Mouse (Mus musculus) CH12.LX (cell line): Measurements from ENCODE around the gene Sgk2. TPM values are rescaled to one million over a fixed set of nuclear protein-coding genes. Genes with fewer than 3 reads are reported as not detected.
A peak's percentile ranks its signal among the peaks of the same experiment; 100 is the strongest.

Experiments used
- DNase-seq: peaks from one replicate; pipeline ENCODE4 v3.0.0-alpha.2; 2013; ENCODE audit errors: extremely low read depth
- H3K27ac ChIP-seq: 2 replicates; pipeline ENCODE4 v1.5.1; 2012; ENCODE audit warnings: low read depth, mild to moderate bottlenecking, control low read depth, moderate library complexity; ENCODE audit not compliant: insufficient read depth
- H3K27me3 ChIP-seq: replicated peaks from 2 replicates; pipeline ENCODE3; 2012; ENCODE audit warnings: inconsistent platforms
- H3K36me3 ChIP-seq, 2 experiments: replicated peaks in 1 of 2; 2 replicates each; pipeline versions ENCODE3 to v1.6.1; 2012; ENCODE audit warnings: inconsistent platforms in 1 of 2, low read length in 1 of 2, mild to moderate bottlenecking in 1 of 2, mixed read lengths in 1 of 2, moderate library complexity in 1 of 2; ENCODE audit not compliant: control insufficient read depth in 1 of 2, insufficient read depth in 1 of 2
- H3K4me1 ChIP-seq, 2 experiments: 2 replicates each; pipeline ENCODE4 v1.6.1; 2012; ENCODE audit warnings: inconsistent platforms in 1 of 2, moderate library complexity in 1 of 2; ENCODE audit not compliant: insufficient read depth in 2 of 2, control insufficient read depth in 1 of 2
- H3K4me2 ChIP-seq: 2 replicates; pipeline ENCODE4 v1.6.1; 2012; ENCODE audit warnings: low read depth, mild to moderate bottlenecking, control low read depth; ENCODE audit not compliant: poor library complexity, insufficient read depth, severe bottlenecking
- H3K4me3 ChIP-seq, 3 experiments: fragments of 150-350 bp in 1 of 3; sonication (generic) in 1 of 3; replicated peaks in 1 of 3; 2 replicates each; pipeline versions ENCODE3 to v1.5.1; 2011 to 2012; ENCODE audit warnings: low read depth in 2 of 3, low read length in 2 of 3, mild to moderate bottlenecking in 2 of 3, moderate library complexity in 2 of 3, control low read depth in 1 of 3, improper control_type of control experiment in 1 of 3, inconsistent platforms in 1 of 3, mixed read lengths in 1 of 3; ENCODE audit not compliant: poor library complexity in 1 of 3
- H3K79me2 ChIP-seq: replicated peaks from 2 replicates; pipeline ENCODE4 v1.6.1; 2012; ENCODE audit warnings: mild to moderate bottlenecking, moderate library complexity; ENCODE audit not compliant: control insufficient read depth, poor library complexity, insufficient read depth, severe bottlenecking; ENCODE audit errors: extremely low read depth
- H3K9ac ChIP-seq: 2 replicates; pipeline ENCODE4 v1.6.1; 2012; ENCODE audit warnings: low read depth, mild to moderate bottlenecking, control low read depth, moderate library complexity; ENCODE audit not compliant: insufficient read depth
- H3K9me3 ChIP-seq: replicated peaks from 2 replicates; pipeline ENCODE3; 2012; ENCODE audit warnings: low read length, inconsistent platforms, mixed read lengths
- BHLHE40 ChIP-seq: IDR thresholded peaks from 2 replicates; pipeline ENCODE4 v1.6.1; 2011; ENCODE audit warnings: mild to moderate bottlenecking, low read depth, low read length, improper control_type of control experiment
- CHD1 ChIP-seq: IDR thresholded peaks from 2 replicates; pipeline ENCODE4 v1.6.1; 2012; ENCODE audit warnings: low read depth, low read length, improper control_type of control experiment, inconsistent platforms
- CHD2 ChIP-seq: IDR thresholded peaks from 2 replicates; pipeline ENCODE4 v1.6.1; 2011; ENCODE audit warnings: low read length, improper control_type of control experiment
- CTCF ChIP-seq, 2 experiments: IDR thresholded peaks in 1 of 2; conservative IDR thresholded peaks in 1 of 2; 2 replicates each; pipeline ENCODE4 v1.5.1; 2011 to 2012; ENCODE audit warnings: low read depth in 2 of 2, low read length in 2 of 2, improper control_type of control experiment in 1 of 2, inconsistent platforms in 1 of 2, mild to moderate bottlenecking in 1 of 2, moderate library complexity in 1 of 2
- E2F4 ChIP-seq: IDR thresholded peaks from 2 replicates; pipeline ENCODE4 v1.6.1; 2011; ENCODE audit warnings: low read depth, low read length, improper control_type of control experiment; ENCODE audit not compliant: insufficient replicate concordance
- ELF1 ChIP-seq: IDR thresholded peaks from 2 replicates; pipeline ENCODE4 v1.6.1; 2014; ENCODE audit warnings: low read depth, mild to moderate bottlenecking, inconsistent platforms, low read length, improper control_type of control experiment
- EP300 ChIP-seq: IDR thresholded peaks from 2 replicates; pipeline ENCODE4 v1.6.1; 2011; ENCODE audit warnings: low read length, improper control_type of control experiment
- ETS1 ChIP-seq: conservative IDR thresholded peaks from 2 replicates; pipeline ENCODE4 v1.6.1; 2012; ENCODE audit warnings: low read depth, mild to moderate bottlenecking, inconsistent platforms, low read length, improper control_type of control experiment, moderate library complexity
- GABPA ChIP-seq: IDR thresholded peaks from 2 replicates; pipeline ENCODE4 v1.6.1; 2012; ENCODE audit warnings: low read depth, low read length, improper control_type of control experiment, inconsistent platforms; ENCODE audit not compliant: insufficient replicate concordance
- HCFC1 ChIP-seq: IDR thresholded peaks from 2 replicates; pipeline ENCODE4 v1.6.1; 2012; ENCODE audit warnings: low read depth, mild to moderate bottlenecking, inconsistent platforms, low read length, improper control_type of control experiment
- IRF4 ChIP-seq: IDR thresholded peaks from 2 replicates; pipeline ENCODE4 v1.6.1; 2014; ENCODE audit warnings: low read depth, mild to moderate bottlenecking, inconsistent platforms, low read length, improper control_type of control experiment
- JUN ChIP-seq: IDR thresholded peaks from 2 replicates; pipeline ENCODE4 v1.6.1; 2011; ENCODE audit warnings: low read depth, mild to moderate bottlenecking, low read length, improper control_type of control experiment, moderate library complexity; ENCODE audit not compliant: insufficient read depth
- JUND ChIP-seq: conservative IDR thresholded peaks from 2 replicates; pipeline ENCODE4 v1.6.1; 2011; ENCODE audit warnings: low read depth, low read length, improper control_type of control experiment
- KAT2A ChIP-seq: IDR thresholded peaks from 2 replicates; pipeline ENCODE4 v1.6.1; 2012; ENCODE audit warnings: low read length, improper control_type of control experiment, inconsistent platforms; ENCODE audit not compliant: insufficient replicate concordance
- MAFK ChIP-seq: IDR thresholded peaks from 2 replicates; pipeline ENCODE4 v1.6.1; 2011; ENCODE audit warnings: low read length, improper control_type of control experiment; ENCODE audit not compliant: insufficient replicate concordance
- MAX ChIP-seq: IDR thresholded peaks from 2 replicates; pipeline ENCODE4 v1.6.1; 2011; ENCODE audit warnings: low read length, improper control_type of control experiment
- MAZ ChIP-seq: IDR thresholded peaks from 2 replicates; pipeline ENCODE4 v1.6.1; 2012; ENCODE audit warnings: low read depth, mild to moderate bottlenecking, inconsistent platforms, low read length, improper control_type of control experiment, moderate library complexity
- MEF2A ChIP-seq: IDR thresholded peaks from 2 replicates; pipeline ENCODE4 v1.6.1; 2014; ENCODE audit warnings: low read depth, mild to moderate bottlenecking, inconsistent platforms, low read length, improper control_type of control experiment, borderline replicate concordance
- MXI1 ChIP-seq: IDR thresholded peaks from 2 replicates; pipeline ENCODE4 v1.6.1; 2011; ENCODE audit warnings: mild to moderate bottlenecking, low read depth, low read length, improper control_type of control experiment
- MYC ChIP-seq: IDR thresholded peaks from 2 replicates; pipeline ENCODE4 v1.6.1; 2011; ENCODE audit warnings: low read depth, mild to moderate bottlenecking, improper control_type of control experiment, low read length
- NRF1 ChIP-seq: IDR thresholded peaks from 2 replicates; pipeline ENCODE4 v1.6.1; 2014; ENCODE audit warnings: low read depth, mild to moderate bottlenecking, inconsistent platforms, low read length, improper control_type of control experiment, moderate library complexity
- PAX5 ChIP-seq: IDR thresholded peaks from 2 replicates; pipeline ENCODE4 v1.6.1; 2012; ENCODE audit warnings: low read length, inconsistent platforms, mixed read lengths
- POLR2A ChIP-seq: IDR thresholded peaks from 2 replicates; pipeline ENCODE4 v1.6.1; 2011; ENCODE audit warnings: low read depth, mild to moderate bottlenecking, improper control_type of control experiment, low read length
- RAD21 ChIP-seq: IDR thresholded peaks from 2 replicates; pipeline ENCODE4 v1.6.1; 2011; ENCODE audit warnings: low read depth, mild to moderate bottlenecking, low read length, improper control_type of control experiment, moderate library complexity
- RCOR1 ChIP-seq: conservative IDR thresholded peaks from 2 replicates; pipeline ENCODE4 v1.6.1; 2012; ENCODE audit warnings: low read depth, mild to moderate bottlenecking, inconsistent platforms, low read length, improper control_type of control experiment
- SIN3A ChIP-seq: IDR thresholded peaks from 2 replicates; pipeline ENCODE4 v1.6.1; 2012; ENCODE audit warnings: low read length, improper control_type of control experiment, inconsistent platforms
- TBP ChIP-seq: conservative IDR thresholded peaks from 2 replicates; pipeline ENCODE4 v1.6.1; 2011; ENCODE audit warnings: low read depth, low read length, improper control_type of control experiment
- TCF12 ChIP-seq: IDR thresholded peaks from 2 replicates; pipeline ENCODE4 v1.6.1; 2014; ENCODE audit warnings: low read depth, mild to moderate bottlenecking, inconsistent platforms, low read length, improper control_type of control experiment
- UBTF ChIP-seq: IDR thresholded peaks from 2 replicates; pipeline ENCODE4 v1.6.1; 2012; ENCODE audit warnings: low read depth, mild to moderate bottlenecking, inconsistent platforms, low read length, improper control_type of control experiment, moderate library complexity
- USF2 ChIP-seq: conservative IDR thresholded peaks from 2 replicates; pipeline ENCODE4 v1.6.1; 2011; ENCODE audit warnings: low read depth, low read length, improper control_type of control experiment
- ZC3H11A ChIP-seq: IDR thresholded peaks from 2 replicates; pipeline ENCODE4 v1.6.1; 2012; ENCODE audit warnings: low read depth, mild to moderate bottlenecking, inconsistent platforms, low read length, improper control_type of control experiment
- ZKSCAN1 ChIP-seq: IDR thresholded peaks from 2 replicates; pipeline ENCODE4 v1.6.1; 2012; ENCODE audit warnings: low read depth, inconsistent platforms, low read length, improper control_type of control experiment, borderline replicate concordance
- ZMIZ1 ChIP-seq: IDR thresholded peaks from 2 replicates; pipeline ENCODE4 v1.6.1; 2012; ENCODE audit warnings: low read depth, mild to moderate bottlenecking, inconsistent platforms, low read length, improper control_type of control experiment
- ZNF384 ChIP-seq: IDR thresholded peaks from 2 replicates; pipeline ENCODE4 v1.6.1; 2012; ENCODE audit warnings: low read depth, low read length, improper control_type of control experiment, inconsistent platforms
- dilution Hi-C: fragments of 300-500 bp; cut with MboI; formaldehyde crosslinking; loops from 2 replicates; pipeline ENCODE4 v1.14.3; 2020; ENCODE audit warnings: low sequenced_read_pairs; ENCODE audit not compliant: extremely low pct_unique_long_range_greater_than_20kb, extremely low pct_ligation_motif_present
- in situ Hi-C: fragments of 300-500 bp; cut with MboI; formaldehyde crosslinking; loops from 3 replicates; pipeline ENCODE4 v1.14.3; 2019; ENCODE audit warnings: low sequenced_read_pairs, low pct_ligation_motif_present, low pct_unique_long_range_greater_than_20kb, mixed read lengths
- polyA plus RNA-seq: library from polyadenylated mRNA; unstranded; fragments of >175 nt; gene quantifications from 2 replicates; pipeline ENCODE4 v1.2.1, GENCODE M21; 2012; ENCODE audit warnings: low read depth; ENCODE audit not compliant: insufficient read length
- total RNA-seq, 2 experiments: library from RNA; depleted of rRNA; stranded (reverse); fragments of 300-350 nt in 1 of 2; fragments of >200 nt in 1 of 2; gene quantifications; 2 replicates each; pipeline ENCODE4 v1.2.3; 2012 to 2014

Gene Sgk2
- total and polyA plus RNA-seq, 3 experiments: not detected

DNA sequence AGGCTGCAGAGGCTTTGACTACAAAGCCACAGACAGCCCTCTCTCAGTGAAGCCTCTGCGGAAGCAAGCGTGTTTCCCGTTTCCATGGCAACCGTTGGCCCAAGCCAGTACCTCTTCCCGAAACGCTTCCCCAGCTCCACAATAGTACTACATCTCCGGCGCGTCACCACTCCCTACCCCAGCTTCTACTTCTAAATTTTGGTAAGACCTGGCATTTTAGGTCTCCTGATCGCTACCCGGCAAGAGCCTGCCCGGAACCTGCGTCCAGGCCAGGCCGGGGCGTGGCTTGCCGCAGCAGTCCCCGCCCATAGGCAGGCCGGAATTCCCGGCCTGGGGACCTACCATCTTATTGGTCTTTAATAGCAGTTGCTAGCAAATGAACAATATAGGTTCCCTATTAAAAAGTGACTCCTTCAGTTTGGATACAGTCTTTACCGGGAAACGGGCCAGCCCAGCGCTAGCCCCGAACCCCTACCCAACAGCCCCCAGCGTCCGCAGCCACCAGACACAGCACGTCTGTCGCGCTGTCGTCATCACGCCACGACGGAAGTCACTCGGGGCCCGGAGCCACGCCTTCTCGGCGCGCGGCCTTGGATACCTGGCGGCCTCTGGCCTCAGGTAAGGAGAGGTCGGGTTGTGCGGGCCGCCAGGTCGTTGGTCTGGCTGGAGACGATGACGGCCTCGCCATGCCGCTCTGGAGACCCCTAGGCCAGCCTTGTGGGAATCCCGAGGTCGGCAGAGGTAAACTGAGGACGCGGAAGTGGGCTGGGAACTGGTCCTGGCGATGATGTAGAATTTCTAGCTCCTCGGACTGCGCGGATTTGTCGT lies 30.0 kb downstream of the Sgk2 start, which contains the start of gene Ift52:
Gene Ift52, plus strand, starts transcription at position 439 of the 828 bp plus-strand sequence.
- no peak within 1 kb of the TSS for H3K27ac ChIP-seq
- in situ Hi-C loops (no loop called here), dilution Hi-C loops (no loop called here)
- no peaks in the 10 kb centered on the region for H3K9me3 ChIP-seq
- H3K79me2 ChIP-seq: no peaks in the 10 kb centered on the region
- H3K4me2 ChIP-seq: peak within 1 kb of the TSS; percentile 82; the same call in 1 of the 2 replicates
- H3K9ac ChIP-seq: peak within 1 kb of the TSS; percentile 72
- H3K27me3 ChIP-seq: peaks cover 32% of the 10 kb centered on the region
- peaks cover 2 to 7% of the 10 kb centered on the region in 2 experiments for H3K36me3 ChIP-seq
- peaks cover 3 to 12% of the 10 kb centered on the region in 2 experiments; a peak in 3 of 4 replicates for H3K4me1 ChIP-seq
- DNase-seq: peak; percentile 86
- peak; percentile 95 for TF ChIP-seq SIN3A
- TF ChIP-seq CHD1: no peak
- peak; percentile 26; the same call in 1 of the 2 replicates for TF ChIP-seq MAX
- no peak for TF ChIP-seq PAX5
- no peak for TF ChIP-seq BHLHE40
- TF ChIP-seq USF2: no peak
- no peak for TF ChIP-seq TBP
- peak; percentile 47; the same call in 1 of the 2 replicates for TF ChIP-seq TCF12
- no peak for TF ChIP-seq CHD2
- no peak for TF ChIP-seq ZNF384
- TF ChIP-seq ELF1: peak; percentile 94
- TF ChIP-seq MXI1: peak; percentile 80
- peak; percentile 32; the same call in 1 of the 2 replicates for TF ChIP-seq MAZ
- no peak; the same call in 1 of the 2 replicates for TF ChIP-seq ZMIZ1
- TF ChIP-seq ETS1: no peak
- no peak for TF ChIP-seq UBTF
- no peak for TF ChIP-seq JUN
- TF ChIP-seq GABPA: no peak; the same call in 1 of the 2 replicates
- TF ChIP-seq ZKSCAN1: no peak
- no peak for TF ChIP-seq RAD21
- peak; percentile 87 for TF ChIP-seq POLR2A
- no peak for TF ChIP-seq RCOR1
- TF ChIP-seq ZC3H11A: no peak
- no peak for TF ChIP-seq NRF1
- TF ChIP-seq IRF4: peak; percentile 39; the same call in 1 of the 2 replicates
- no peak for TF ChIP-seq MAFK
- TF ChIP-seq JUND: no peak
- peak; percentile 73; the same call in 1 of the 2 replicates for TF ChIP-seq KAT2A
- TF ChIP-seq MYC: peak; percentile 37; the same call in 1 of the 2 replicates
- TF ChIP-seq E2F4: no peak
- TF ChIP-seq CTCF (conservative IDR thresholded peaks at IDR 0.05 in 1 of 2, IDR thresholded peaks at IDR 0.05 in 1 of 2; ENCODE audit: low read depth in 2 of 2, low read length in 2 of 2): no peak
- no peak for TF ChIP-seq MEF2A
- TF ChIP-seq HCFC1: peak; percentile 89
- no peak for TF ChIP-seq EP300
- peak within 1 kb of the TSS; percentile 82 to 95 (median 88) for H3K4me3 ChIP-seq
